24 mouse cellular contexts compared by ENCODE assay signal in genomic region chr3:18731674-18732073, GRCm38 (mm10).
"Had no signal": no experiment of that assay in that cellular context is flagged by ENCODE, and none has a peak within 500 bp of the region (broad histone marks: within the 10 kb centered on the region; RNA-seq: fewer than 3 reads in every experiment).

No protein-coding gene starts in this region.

- H3K9me3 ChIP-seq: limb, embryonic 10.5 days; limb, embryonic 13.5 days; liver, embryonic 12.5 days; liver, embryonic 15.5 days; lung, embryonic 15.5 days; megakaryocyte, embryonic 14.5 days; midbrain, embryonic 10.5 days; midbrain, embryonic 13.5 days; neural tube, embryonic 13.5 days; stomach, embryonic 15.5 days had no signal

- H3K9ac ChIP-seq: limb, embryonic 13.5 days; liver, embryonic 12.5 days; liver, embryonic 15.5 days; lung, embryonic 15.5 days; midbrain, embryonic 13.5 days; neural tube, embryonic 13.5 days; stomach, embryonic 15.5 days had no signal

- ATAC-seq: liver, embryonic 12.5 days; midbrain, embryonic 13.5 days; midbrain, embryonic 16.5 days had no signal

- H3K36me3 ChIP-seq: limb, embryonic 10.5 days; limb, embryonic 13.5 days; liver, embryonic 12.5 days; liver, embryonic 15.5 days; lung, embryonic 15.5 days; midbrain, embryonic 10.5 days; midbrain, embryonic 13.5 days; neural tube, embryonic 13.5 days; stomach, embryonic 15.5 days had no signal

- H3K27me3 ChIP-seq: limb, embryonic 13.5 days; liver, embryonic 12.5 days; liver, embryonic 15.5 days; lung, embryonic 15.5 days; megakaryocyte, embryonic 14.5 days; midbrain, embryonic 13.5 days; neural tube, embryonic 13.5 days; stomach, embryonic 15.5 days had no signal

- DNase-seq: kidney, adult 11 months; kidney, adult 8-10 months; layer of hippocampus, adult 9-11 months; liver; lung, adult 18-20 months; lung, postnatal 10 days; lung, postnatal 36 days; retina, postnatal 1 day; right cerebral cortex, postnatal 25 days; spleen, adult 18-20 months; thymus, postnatal 25 days had no signal

- H3K4me3 ChIP-seq: layer of hippocampus, adult 2 months; limb, embryonic 10.5 days; limb, embryonic 13.5 days; liver, embryonic 12.5 days; liver, embryonic 15.5 days; lung, embryonic 15.5 days; megakaryocyte, embryonic 14.5 days; midbrain, embryonic 10.5 days; midbrain, embryonic 13.5 days; myocyte; neural tube, embryonic 13.5 days; stomach, embryonic 15.5 days had no signal

- H3K27ac ChIP-seq: layer of hippocampus, adult 2 months; limb, embryonic 10.5 days; limb, embryonic 13.5 days; liver, embryonic 12.5 days; liver, embryonic 15.5 days; lung, embryonic 15.5 days; midbrain, embryonic 10.5 days; midbrain, embryonic 13.5 days; neural tube, embryonic 13.5 days; stomach, embryonic 15.5 days had no signal

- H3K4me2 ChIP-seq: limb, embryonic 13.5 days; liver, embryonic 12.5 days; liver, embryonic 15.5 days; lung, embryonic 15.5 days; midbrain, embryonic 13.5 days; neural tube, embryonic 13.5 days; stomach, embryonic 15.5 days had no signal

- H3K4me1 ChIP-seq: limb, embryonic 10.5 days; limb, embryonic 13.5 days; liver, embryonic 12.5 days; liver, embryonic 15.5 days; lung, embryonic 15.5 days; megakaryocyte, embryonic 14.5 days; midbrain, embryonic 10.5 days; midbrain, embryonic 13.5 days; neural tube, embryonic 13.5 days; stomach, embryonic 15.5 days had no signal
